Mouse (Mus musculus) stomach, postnatal 0 days (tissue): ENCODE data around the gene Fbxw27. TPM values are rescaled to one million over a fixed set of nuclear protein-coding genes. Genes with fewer than 3 reads are reported as not detected.
"Not testable (repeated sequence)": the region's sequence is repeated elsewhere in the genome, so short reads cannot be mapped to it uniquely, and the experiment has no call there.

Experiments used
- ATAC-seq: fragments of 200-750 bp; cut with Nextera tagmentation; 2 replicates; pipeline ENCODE4 v1.8.0; 2017; ENCODE audit not compliant: low FRiP score, low TSS enrichment
- DNase-seq: peaks from one replicate; pipeline ENCODE4 v3.0.0-alpha.2; 2016; ENCODE audit warnings: low spot score
- H3K27ac ChIP-seq: fragments of 300-500 bp; sonication (generic); replicated peaks from 2 replicates; pipeline ENCODE4 v1.5.1; 2014; ENCODE audit warnings: mild to moderate bottlenecking, control low read depth
- H3K27me3 ChIP-seq: fragments of 300-500 bp; sonication (generic); 2 replicates; pipeline ENCODE4 v1.6.1; 2014; ENCODE audit warnings: low read length; ENCODE audit not compliant: control insufficient read depth, insufficient read depth
- H3K36me3 ChIP-seq: fragments of 300-500 bp; sonication (generic); 2 replicates; pipeline ENCODE4 v1.6.1; 2014; ENCODE audit warnings: low read length, mixed read lengths; ENCODE audit not compliant: control insufficient read depth, insufficient read depth
- H3K4me1 ChIP-seq: fragments of 300-500 bp; sonication (generic); replicated peaks from 2 replicates; pipeline ENCODE4 v1.6.1; 2014; ENCODE audit warnings: antibody characterized with exemption; ENCODE audit not compliant: control insufficient read depth, insufficient read depth
- H3K4me2 ChIP-seq: fragments of 300-500 bp; sonication (generic); replicated peaks from 2 replicates; pipeline ENCODE4 v1.6.1; 2014; ENCODE audit warnings: low read depth, mild to moderate bottlenecking, control low read depth, moderate library complexity
- H3K4me3 ChIP-seq: fragments of 300-500 bp; sonication (generic); 2 replicates; pipeline ENCODE4 v1.5.1; 2014; ENCODE audit warnings: low read depth, low read length, control low read depth
- H3K9ac ChIP-seq: fragments of 300-500 bp; sonication (generic); 2 replicates; pipeline ENCODE4 v1.6.1; 2014; ENCODE audit warnings: mild to moderate bottlenecking, low read length, control low read depth, mixed read lengths
- H3K9me3 ChIP-seq: fragments of 300-500 bp; sonication (generic); 2 replicates; pipeline ENCODE4 v1.6.1; 2016; ENCODE audit warnings: low read length; ENCODE audit not compliant: control insufficient read depth
- CTCF ChIP-seq: IDR thresholded peaks from 2 replicates; pipeline ENCODE4 v1.5.1; 2016; ENCODE audit warnings: antibody characterized with exemption, low read depth, mild to moderate bottlenecking, moderate library complexity
- EP300 ChIP-seq: optimal IDR thresholded peaks from 2 replicates; pipeline ENCODE3; 2016; ENCODE audit warnings: antibody characterized with exemption
- WGBS: fragments of 180-500 bp; shearing (Covaris S2); extraction: QIAGEN DNeasy Blood & Tissue Kit; methylation state at CpG from one replicate; pipeline ENCODE4 v1.1.7; 2014; 5-methylcytosine and 5-hydroxymethylcytosine counted together
- polyA plus RNA-seq: library from polyadenylated mRNA; unstranded; fragments of >200 nt; fragmentation: Nextera tagmentation; extraction: Ambion mirVana; gene quantifications from 2 replicates; pipeline ENCODE4 v1.2.1, GENCODE M21; 2015

Fbxw27 gene
- not detected in 2 replicates for polyA plus RNA-seq

DNA sequence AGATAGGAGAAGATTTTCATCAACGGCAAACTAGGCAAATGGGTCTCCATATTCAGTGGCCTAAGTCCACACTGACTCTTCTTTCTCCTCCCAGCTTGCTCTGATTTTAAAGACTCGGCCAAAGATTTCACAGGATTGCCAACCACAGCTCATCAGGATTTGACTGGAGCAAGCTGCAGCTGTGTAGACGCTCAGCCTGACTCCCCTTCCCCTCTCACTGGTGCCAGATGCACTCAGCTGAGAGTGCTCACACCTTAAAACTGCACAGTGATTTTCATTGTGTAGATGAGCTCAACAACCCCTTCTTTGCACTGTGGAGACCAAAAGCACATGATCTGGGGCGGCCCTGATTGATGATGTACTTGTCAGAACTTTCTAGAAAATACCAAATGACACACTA lies at the start of gene Fbxw27:
Fbxw27 (minus strand) TSS at position 101 of the 400 bp plus-strand sequence.
- not testable (repeated sequence) for ATAC-seq, H3K27ac ChIP-seq, H3K9me3 ChIP-seq, H3K9ac ChIP-seq, H3K4me3 ChIP-seq, H3K36me3 ChIP-seq, H3K4me1 ChIP-seq, H3K4me2 ChIP-seq, H3K27me3 ChIP-seq, DNase-seq
- WGBS: 80% methylated on average over 4 of the region's 4 CpGs

DNA sequence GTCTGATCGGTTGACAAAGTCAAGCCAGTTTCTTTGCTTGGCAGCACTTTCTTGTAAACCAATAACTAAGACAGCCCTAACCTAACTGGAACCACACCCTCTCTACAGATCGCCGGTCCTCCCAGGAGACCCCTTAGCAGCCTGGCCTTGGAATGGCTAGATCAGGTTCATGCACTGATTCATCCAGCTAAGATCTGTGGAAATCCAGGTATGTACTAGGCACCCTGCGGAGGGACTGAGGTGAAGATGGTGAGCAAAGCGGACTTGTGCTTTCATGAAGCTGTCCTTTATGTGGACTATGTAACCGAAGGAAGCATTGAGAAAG lies 42.6 kb upstream of the Fbxw27 start:
- Histone ChIP-seq H3K9me3 (no peaks in the 10 kb centered on the region), H3K4me2 (peak overlapping the region; percentile 91), H3K4me1 (no peaks in the 10 kb centered on the region), H3K27me3 (no peaks in the 10 kb centered on the region), H3K4me3 (peak overlapping the region; percentile 66), H3K9ac (peak overlapping the region; percentile 71), H3K36me3 (no peaks in the 10 kb centered on the region), H3K27ac (peak overlapping the region; percentile 50; the same call in 1 of the 2 replicates)
- 7% methylated on average over 6 of the region's 6 CpGs for WGBS
- no peak for DNase-seq
- peak; percentile 36 for ATAC-seq
- TF ChIP-seq CTCF: no peak
- no peak for TF ChIP-seq EP300

- peak; percentile 98 for ATAC-seq
- H3K9ac ChIP-seq: peak within 1 kb of the TSS; percentile 71
- H3K9me3 ChIP-seq: no peaks in the 10 kb centered on the region
Observed at GRCm38 (mm10) chr9:109832391-109833087, 42.1 kb upstream of the Fbxw27 start, which contains the start of gene Nme6. Gene Nme6, plus strand, starts transcription at chr9:109832749.

DNA sequence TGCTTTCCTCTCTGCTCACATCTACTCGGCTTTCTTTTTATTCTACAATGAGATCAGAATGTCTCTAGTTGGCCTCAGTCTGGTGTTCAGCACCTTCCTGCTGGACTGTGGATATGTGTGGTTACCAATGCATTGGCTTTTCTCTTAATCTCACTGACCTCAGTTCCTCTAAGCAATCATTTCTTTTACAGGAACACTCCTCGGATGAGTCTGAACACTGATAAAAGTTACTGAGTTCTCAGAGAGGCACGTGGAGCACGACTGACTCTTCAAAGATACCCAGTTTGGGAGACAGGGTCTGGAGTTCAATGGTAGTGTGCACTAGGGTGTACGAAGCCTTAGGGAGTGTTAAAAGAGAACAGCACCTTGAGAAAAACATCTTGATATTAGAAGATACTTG lies 35.7 kb upstream of the Fbxw27 start:
- Histone ChIP-seq H3K4me2 (no peak overlapping the region), H3K27me3 (no peaks in the 10 kb centered on the region), H3K4me1 (no peaks in the 10 kb centered on the region), H3K4me3 (no peak overlapping the region), H3K9ac (no peak overlapping the region), H3K9me3 (no peaks in the 10 kb centered on the region), H3K27ac (no peak overlapping the region), H3K36me3 (no peaks in the 10 kb centered on the region)
- TF ChIP-seq CTCF (no peak), EP300 (no peak)
- DNase-seq (no peak), ATAC-seq (no peak)
- WGBS: 67% methylated on average over 5 of the region's 5 CpGs

More at GRCm38 (mm10) chr9:109832391-109833087, 42.1 kb upstream of the Fbxw27 start, which contains the start of gene Nme6:
- Histone ChIP-seq H3K4me3 (peak within 1 kb of the TSS; percentile 66), H3K27me3 (no peaks in the 10 kb centered on the region), H3K36me3 (no peaks in the 10 kb centered on the region), H3K4me1 (no peaks in the 10 kb centered on the region), H3K4me2 (peak within 1 kb of the TSS; percentile 91), H3K27ac (peak within 1 kb of the TSS; percentile 50)
- peak; percentile 93 for TF ChIP-seq EP300
- TF ChIP-seq CTCF: peak; percentile 86
- under 1% methylated on average over 32 of the region's 32 CpGs for WGBS
- DNase-seq: peak; percentile 91

- no peaks in the 10 kb centered on the region for H3K27me3 ChIP-seq
- DNase-seq (no peak), ATAC-seq (no peak)
- TF ChIP-seq CTCF: no peak
- no peak for TF ChIP-seq EP300
- no peaks in the 10 kb centered on the region for H3K4me1 ChIP-seq
- 57% methylated on average over 4 of the region's 4 CpGs for WGBS
- no peaks in the 10 kb centered on the region for H3K36me3 ChIP-seq
- H3K9me3 ChIP-seq: no peaks in the 10 kb centered on the region
- no peak overlapping the region for H3K4me2 ChIP-seq
- H3K4me3 ChIP-seq: no peak overlapping the region
- H3K27ac ChIP-seq: no peak overlapping the region
- no peak overlapping the region for H3K9ac ChIP-seq
Observed at GRCm38 (mm10) chr9:109825739-109826138, 35.3 kb upstream of the Fbxw27 start.

DNA sequence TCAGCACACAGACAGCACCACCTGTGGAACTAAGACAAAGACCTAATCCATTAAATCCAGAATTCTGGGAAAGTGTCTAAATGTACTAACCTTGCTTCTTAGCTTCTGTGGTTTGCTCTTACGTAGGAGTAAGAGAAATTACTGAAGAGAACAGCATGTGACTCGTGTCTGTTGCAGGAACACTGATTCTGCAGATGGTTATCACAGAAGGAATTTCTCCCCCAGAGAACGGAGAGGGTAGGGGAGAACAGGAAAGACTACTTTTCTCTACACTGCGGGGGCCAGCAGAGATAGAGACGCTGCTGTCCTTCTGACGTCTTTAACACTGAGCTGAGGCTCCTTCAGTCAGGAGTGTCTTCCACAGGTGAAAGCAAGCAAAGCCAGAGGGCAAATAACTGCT lies 25.9 kb upstream of the Fbxw27 start:
- TF ChIP-seq EP300: no peak
- WGBS: 34% methylated on average over 6 of the region's 6 CpGs

More for the DNA sequence above, 25.9 kb upstream of the Fbxw27 start:
- Histone ChIP-seq H3K4me3 (no peak overlapping the region), H3K27ac (no peak overlapping the region), H3K4me1 (no peaks in the 10 kb centered on the region), H3K9ac (no peak overlapping the region), H3K9me3 (no peaks in the 10 kb centered on the region), H3K36me3 (no peaks in the 10 kb centered on the region), H3K27me3 (no peaks in the 10 kb centered on the region), H3K4me2 (no peak overlapping the region)
- DNase-seq (no peak), ATAC-seq (no peak)
